Mouse (Mus musculus): ENCODE results near the gene Tmem132b.
A peak's percentile ranks its signal among the peaks of the same experiment; 100 is the strongest.

Tmem132b gene

GRCm38 (mm10) chr5:125658959-125659749, 127.6 kb downstream of the Tmem132b start:
- no peak for DNase-seq (ENCODE audit: extremely low spot score, low read depth, low spot score)

GRCm38 (mm10) chr5:125675623-125676022, 144.0 kb downstream of the Tmem132b start:
- DNase-seq (ENCODE audit: extremely low spot score, low read depth, low spot score) = no peak

- no peak for DNase-seq (ENCODE audit: extremely low spot score, low read depth, low spot score)
Observed at GRCm38 (mm10) chr5:125676025-125676623, 144.6 kb downstream of the Tmem132b start.

GRCm38 (mm10) chr5:125680889-125681288, 149.3 kb downstream of the Tmem132b start:
- DNase-seq (ENCODE audit: extremely low spot score, low read depth, low spot score) = no peak

- no peak for DNase-seq (ENCODE audit: extremely low spot score, low read depth, low spot score)
Observed at GRCm38 (mm10) chr5:125683491-125683890, 151.9 kb downstream of the Tmem132b start.

GRCm38 (mm10) chr5:125685681-125686331, 154.2 kb downstream of the Tmem132b start:
- no peak for DNase-seq (ENCODE audit: extremely low spot score, low read depth, low spot score)

- no peak for DNase-seq (ENCODE audit: extremely low spot score, low read depth, low spot score)
Observed at GRCm38 (mm10) chr5:125692538-125692937, 161.0 kb downstream of the Tmem132b start.

GRCm38 (mm10) chr5:125699395-125699794, 167.8 kb downstream of the Tmem132b start:
- no peak for DNase-seq (ENCODE audit: extremely low spot score, low read depth, low spot score)

GRCm38 (mm10) chr5:125700234-125700633, 168.7 kb downstream of the Tmem132b start:
- DNase-seq (ENCODE audit: extremely low spot score, low read depth, low spot score) = no peak

GRCm38 (mm10) chr5:125705379-125705778, 173.8 kb downstream of the Tmem132b start:
- DNase-seq (ENCODE audit: extremely low spot score, low read depth, low spot score) = no peak

GRCm38 (mm10) chr5:125709160-125709559, 177.6 kb downstream of the Tmem132b start:
- DNase-seq (ENCODE audit: extremely low spot score, low read depth, low spot score) = peak; percentile 12

GRCm38 (mm10) chr5:125726815-125727214, 195.2 kb downstream of the Tmem132b start:
- no peak for DNase-seq (ENCODE audit: extremely low spot score, low read depth, low spot score)

GRCm38 (mm10) chr5:125727436-125727835, 195.9 kb downstream of the Tmem132b start:
- DNase-seq (ENCODE audit: extremely low spot score, low read depth, low spot score) = no peak

- DNase-seq (ENCODE audit: extremely low spot score, low read depth, low spot score) = no peak
Observed at GRCm38 (mm10) chr5:125727936-125728335, 196.4 kb downstream of the Tmem132b start.

- DNase-seq (ENCODE audit: extremely low spot score, low read depth, low spot score) = no peak
Observed at GRCm38 (mm10) chr5:125728521-125728920, 196.9 kb downstream of the Tmem132b start.

- DNase-seq (ENCODE audit: extremely low spot score, low read depth, low spot score) = no peak
Observed at GRCm38 (mm10) chr5:125733806-125734205, 202.2 kb downstream of the Tmem132b start.

- no peak for DNase-seq (ENCODE audit: extremely low spot score, low read depth, low spot score)
Observed at GRCm38 (mm10) chr5:125737105-125737504, 205.5 kb downstream of the Tmem132b start.

GRCm38 (mm10) chr5:125743503-125743902, 211.9 kb downstream of the Tmem132b start:
- no peak for DNase-seq (ENCODE audit: extremely low spot score, low read depth, low spot score)

GRCm38 (mm10) chr5:125745727-125746126, 214.2 kb downstream of the Tmem132b start:
- DNase-seq (ENCODE audit: extremely low spot score, low read depth, low spot score) = no peak

GRCm38 (mm10) chr5:125751481-125751880, 219.9 kb downstream of the Tmem132b start:
- no peak for DNase-seq (ENCODE audit: extremely low spot score, low read depth, low spot score)

GRCm38 (mm10) chr5:125752546-125752945, 221.0 kb downstream of the Tmem132b start:
- no peak for DNase-seq (ENCODE audit: extremely low spot score, low read depth, low spot score)

GRCm38 (mm10) chr5:125756987-125757530, 225.5 kb downstream of the Tmem132b start:
- no peak for DNase-seq (ENCODE audit: extremely low spot score, low read depth, low spot score)
